Mouse (Mus musculus) c-Kit-positive CD71-positive TER-119-negative erythroid progenitor cells, embryonic 14.5 days (primary cell): Measurements from ENCODE around the gene Arhgef10l.

Source experiments
- DNase-seq: peaks from one replicate; pipeline ENCODE4 v3.0.0-alpha.2; 2013; ENCODE audit warnings: low read depth

The Arhgef10l gene

DNA sequence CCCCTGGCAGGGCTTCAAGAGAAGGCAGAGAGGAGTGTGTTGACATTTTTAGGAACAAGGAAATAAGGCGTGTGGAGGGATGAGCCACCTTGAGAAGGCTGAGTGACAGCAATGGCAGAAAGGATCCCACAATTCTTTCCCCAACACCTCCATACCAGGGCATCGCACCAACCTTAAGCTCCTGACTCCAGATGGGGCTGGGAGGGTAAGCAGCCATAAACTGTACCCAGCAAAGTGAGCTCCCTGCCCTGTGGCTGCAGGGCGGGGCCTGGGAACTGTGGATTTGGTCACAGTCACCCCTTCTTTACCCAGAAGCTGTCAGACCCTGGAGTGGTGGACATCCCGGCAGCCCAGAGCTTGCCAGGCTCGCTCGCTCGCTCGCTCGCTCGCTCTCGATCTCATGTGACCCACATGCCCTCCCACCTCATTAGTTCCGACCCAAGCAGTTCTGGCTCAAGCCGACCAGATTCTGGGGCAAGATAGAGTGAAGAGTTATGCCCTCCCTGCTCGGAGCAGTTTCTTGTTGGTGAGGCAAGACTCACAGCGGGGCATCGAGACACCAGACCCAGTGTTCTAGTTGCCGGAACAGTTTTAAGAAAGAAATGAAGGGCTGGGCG, 4.3 kb downstream of the Arhgef10l start:
- no peak for DNase-seq

DNA sequence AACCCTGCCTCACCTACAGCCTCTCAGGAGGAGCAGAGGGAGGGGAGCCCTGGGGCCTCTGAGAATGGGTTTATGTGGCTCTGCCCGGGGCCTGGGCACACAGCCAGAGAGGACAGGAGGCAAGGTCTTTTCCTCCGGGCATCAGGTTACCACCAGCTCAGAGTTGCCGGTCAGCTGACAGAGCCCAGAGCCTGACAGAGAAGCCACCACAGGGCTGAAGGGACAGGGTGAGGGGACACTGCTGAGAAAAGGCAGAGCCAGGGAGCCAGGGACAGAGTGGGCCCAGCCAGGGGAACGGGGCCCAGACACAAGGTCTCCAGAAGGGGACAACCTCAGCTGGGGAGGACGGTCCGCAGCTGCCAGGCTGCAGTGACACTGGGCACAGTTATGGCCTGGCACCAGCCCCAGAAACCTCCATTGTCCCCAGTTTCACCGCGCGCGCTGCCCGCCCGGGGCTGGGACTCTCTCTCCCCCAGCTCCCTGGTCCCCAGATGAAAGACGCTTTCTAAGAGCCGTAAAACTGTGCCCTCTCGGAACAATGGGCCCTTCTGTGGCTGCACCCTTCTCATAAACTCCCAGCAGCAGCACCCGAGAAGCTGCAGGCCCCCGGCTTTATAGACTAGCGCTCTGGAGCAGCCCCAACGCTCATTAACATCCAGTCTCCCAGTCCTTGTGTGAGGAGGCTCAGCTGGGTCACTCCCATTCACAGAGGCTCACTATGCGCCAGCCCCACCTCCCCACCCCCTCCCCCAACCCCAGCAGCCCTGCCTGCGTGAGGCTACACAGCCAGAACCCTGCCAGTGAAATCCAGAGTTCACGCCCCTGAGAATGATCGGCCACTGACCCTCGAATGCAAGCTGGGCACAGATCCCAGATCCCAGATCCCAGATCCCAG, 7.9 kb downstream of the Arhgef10l start:
- no peak for DNase-seq

DNA sequence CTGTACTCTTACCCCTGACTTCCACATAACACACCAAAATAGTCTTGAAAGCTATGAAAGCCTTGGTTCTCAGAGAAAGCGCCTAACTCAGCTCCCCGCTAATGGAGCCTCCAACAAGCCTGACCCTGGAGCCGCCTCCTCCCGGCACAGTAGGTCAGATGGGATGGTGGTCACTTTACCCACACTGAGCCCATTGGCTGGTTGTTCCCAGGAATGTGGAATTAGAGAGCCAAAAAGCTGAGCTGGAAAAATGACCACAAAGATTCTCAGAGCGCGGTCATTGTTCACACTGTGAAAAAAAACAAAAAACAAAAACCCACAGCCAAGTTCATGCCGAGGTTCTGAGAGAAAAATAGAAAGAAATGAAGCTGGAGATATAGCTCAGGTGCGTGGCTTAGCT, 9.3 kb downstream of the Arhgef10l start:
- no peak for DNase-seq

DNA sequence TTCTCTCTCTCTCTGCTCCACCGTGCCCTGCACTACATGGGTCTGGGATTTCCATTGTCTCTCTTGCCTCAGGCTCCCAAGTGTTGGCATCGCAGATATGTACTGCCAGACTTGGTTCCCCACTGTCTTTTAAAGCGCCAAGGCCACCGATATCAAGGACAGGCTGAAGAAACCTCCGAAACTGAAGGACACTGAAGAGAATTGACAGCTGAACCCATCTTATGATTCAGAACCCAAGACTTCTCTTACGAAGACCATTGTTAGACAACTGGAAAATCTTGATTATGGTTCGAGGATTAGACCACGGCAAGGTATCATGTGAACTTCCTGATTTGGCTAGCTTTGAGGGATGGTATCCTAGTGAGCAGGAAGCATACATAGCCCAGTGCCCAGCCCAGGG, 11.0 kb downstream of the Arhgef10l start:
- DNase-seq: no peak

DNA sequence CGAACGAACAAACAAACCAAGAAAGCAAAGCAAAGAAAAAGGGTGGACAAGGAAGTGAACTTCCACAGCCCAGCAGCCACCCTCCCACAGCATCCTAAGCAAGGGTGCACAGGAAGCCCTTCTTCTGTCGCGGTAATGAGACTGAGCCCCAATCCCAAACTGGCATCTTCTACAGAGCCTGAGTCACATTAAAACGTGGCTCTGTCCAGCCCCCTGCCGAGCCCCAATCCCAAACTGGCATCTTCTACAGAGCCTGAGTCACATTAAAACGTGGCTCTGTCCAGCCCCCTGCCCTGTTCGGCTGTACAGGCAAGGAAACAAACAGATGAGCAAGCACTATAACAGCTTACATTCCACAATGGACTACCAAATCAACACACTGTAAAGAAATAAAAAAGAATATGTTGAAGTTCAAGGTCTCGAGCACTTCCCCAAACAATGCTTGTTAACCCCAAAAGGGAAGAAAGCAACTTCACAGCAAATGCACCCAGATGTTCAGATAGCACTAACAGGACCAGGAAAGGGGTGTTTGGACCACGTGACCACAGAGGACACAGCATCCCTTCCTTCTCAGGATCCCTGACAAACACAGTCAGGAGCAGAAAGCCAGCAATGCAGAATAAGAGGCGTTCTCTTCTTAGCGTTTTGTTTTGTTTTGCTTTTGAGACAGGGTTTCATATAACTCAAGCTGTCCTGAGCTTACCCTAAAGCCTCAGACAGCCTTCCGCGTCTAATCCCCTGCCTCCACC, 11.8 kb downstream of the Arhgef10l start:
- DNase-seq: no peak

DNA sequence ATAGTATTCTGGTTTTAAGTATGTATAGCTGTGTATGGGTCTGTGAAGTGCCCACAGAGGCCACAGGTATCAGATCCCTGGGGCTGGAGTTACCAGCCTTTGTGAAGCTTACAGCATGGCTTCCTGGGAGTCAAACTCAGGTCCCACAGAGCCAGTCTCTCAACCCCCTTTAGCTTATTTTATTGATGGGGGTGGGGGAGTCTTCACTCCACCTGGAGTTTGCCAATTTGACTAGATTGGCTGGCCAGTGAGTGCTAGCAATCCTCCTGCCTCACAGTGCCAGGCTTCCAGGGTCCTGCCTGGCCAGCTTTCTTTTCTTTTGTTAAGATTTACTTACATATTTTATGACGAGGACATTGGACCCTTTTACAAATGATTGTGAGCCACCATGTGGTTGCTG, 16.1 kb downstream of the Arhgef10l start:
- DNase-seq: no peak

DNA sequence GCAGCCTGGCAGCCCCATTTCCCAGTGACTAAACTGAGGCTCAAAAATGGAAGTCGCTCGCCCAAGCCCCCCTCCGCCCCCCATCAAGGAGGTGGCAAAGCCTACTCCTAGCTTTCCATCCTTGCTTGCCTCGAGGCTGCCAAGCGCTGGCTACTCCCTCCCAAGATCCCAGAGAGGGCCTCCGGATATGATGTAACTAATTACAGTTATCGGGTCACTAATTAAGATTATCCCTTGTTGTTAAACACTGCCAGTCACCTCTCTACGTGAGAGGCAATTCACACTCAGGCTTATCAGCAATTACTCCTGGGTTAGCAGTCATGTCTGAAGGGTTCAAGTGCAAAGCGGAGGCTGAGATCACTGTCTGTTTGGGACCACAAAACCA, 16.6 kb downstream of the Arhgef10l start:
- DNase-seq: no peak

DNA sequence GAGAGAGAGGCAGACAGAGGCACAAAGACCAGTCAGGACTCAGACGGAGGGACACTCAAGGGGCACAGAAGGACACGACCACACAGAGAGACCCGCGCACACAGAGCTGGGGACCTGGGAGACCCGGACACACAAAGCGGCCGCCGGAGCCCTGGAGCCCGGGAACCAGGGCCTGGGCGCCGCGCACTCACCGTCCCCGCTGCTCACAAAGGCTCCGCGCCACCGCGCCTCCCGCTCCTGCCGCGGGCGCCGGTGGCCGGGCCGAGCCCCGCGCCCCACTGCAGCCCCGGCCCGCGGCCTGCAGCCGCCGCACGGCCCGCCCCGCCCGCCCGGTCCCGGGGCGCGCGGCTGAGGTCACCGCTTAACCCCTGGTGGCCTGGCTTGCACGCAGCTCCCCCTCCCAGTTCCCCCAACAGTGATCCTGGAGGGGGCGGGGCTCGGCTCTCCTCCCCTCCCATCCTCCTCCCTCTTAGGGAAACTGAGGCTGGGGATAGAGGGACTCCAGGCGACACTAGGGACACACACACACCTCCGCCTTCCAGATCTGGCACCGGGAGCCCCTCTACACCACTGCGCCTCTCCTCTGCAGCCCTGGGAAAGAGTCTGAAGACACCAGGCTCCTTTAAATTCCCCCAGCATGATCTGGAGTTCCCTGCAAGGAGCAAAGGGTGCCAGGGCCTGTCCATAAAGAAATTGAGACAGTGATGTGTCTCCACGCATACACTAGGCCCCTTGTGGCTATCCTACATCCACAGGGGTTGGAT, 17.2 kb downstream of the Arhgef10l start:
- no peak for DNase-seq

DNA sequence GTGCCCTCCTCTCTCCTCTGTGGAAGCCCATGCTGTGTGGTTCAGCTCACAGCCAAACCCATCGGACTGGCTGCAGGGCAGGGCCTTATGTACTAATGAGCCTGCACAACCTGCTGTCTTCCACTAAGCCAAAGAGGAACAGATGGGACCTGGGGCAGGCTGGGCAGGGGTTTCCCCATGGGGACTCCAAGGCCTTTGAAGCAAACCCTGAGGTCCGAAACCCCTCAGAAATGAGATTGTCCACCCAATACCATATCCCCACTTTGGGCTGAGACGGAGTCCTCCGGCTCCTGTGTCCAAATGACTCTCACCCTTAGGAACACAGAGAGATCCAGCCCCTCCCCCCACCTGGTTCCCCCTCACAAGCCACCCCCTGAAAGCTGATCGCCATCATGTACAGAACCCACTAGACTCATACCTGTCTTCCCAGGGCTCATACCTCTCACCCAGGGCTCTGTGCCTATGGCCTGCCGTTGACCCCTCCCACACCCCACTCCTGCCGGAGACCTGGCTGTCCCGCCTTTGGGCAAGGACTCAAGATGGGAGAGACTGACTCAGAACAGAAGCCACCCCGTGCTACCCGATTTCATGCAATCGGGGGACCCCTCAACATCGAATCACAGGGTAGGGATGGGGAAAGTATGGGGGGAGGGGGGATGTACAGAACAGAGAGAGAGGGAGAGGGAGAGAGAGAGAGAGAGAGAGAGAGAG, 17.9 kb downstream of the Arhgef10l start:
- no peak for DNase-seq

DNA sequence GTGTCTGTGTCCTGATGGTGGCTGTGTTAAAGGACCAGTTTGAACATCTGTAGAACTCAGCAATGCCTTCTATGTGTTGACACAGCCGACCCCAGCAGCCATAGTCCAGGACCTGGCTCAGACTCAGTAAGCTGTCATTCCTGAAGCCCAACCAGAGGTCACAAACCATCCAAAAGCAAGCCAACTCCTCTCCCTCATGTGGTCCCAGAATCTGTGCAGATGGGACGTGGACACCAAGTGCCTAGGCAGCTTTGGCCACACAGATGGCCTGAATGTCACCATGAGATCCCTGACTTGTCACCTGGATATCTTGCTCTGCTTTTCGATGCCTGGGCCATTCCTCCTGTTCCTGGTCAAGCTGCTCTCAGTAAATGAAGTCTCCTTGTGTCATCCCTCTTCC, 20.2 kb downstream of the Arhgef10l start:
- no peak for DNase-seq

DNA sequence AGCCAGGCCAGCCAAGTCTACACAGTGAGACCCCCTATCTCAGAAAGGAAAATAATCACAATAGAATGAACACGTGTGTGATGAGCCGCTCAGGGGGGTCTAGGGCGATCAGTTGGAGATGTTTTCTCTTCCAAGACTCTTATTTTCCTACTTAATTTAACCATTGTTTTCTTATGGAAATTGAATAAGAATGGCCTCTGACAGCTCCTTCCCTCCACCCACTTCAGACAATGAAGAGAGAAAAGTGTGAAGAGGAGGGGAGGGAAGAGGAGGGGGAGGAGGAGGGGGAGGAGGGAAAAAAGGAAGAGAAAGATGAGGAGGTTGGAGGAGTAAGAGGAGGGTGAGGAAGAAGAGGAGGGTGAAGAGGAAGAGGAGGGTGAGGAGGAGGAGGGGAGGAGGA, 21.1 kb downstream of the Arhgef10l start:
- DNase-seq: no peak

DNA sequence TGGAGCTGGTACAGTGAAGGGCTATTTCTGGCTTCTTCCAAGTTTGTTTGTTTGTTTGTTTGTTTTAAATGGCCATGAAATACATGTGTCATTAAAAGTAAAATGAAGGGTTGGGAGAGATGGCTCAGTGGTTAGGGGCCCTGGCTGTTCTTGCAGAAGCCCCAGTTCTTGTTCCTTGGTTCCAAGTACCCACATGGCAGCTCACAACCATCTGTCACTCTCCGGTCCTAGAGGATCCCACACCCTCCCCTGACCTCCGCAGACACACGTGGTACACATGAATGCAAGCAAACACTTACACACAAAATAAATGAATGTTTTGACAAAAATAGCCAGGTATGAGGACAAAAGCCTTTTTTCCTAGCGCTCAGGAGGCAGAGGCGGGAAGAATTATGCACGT, 21.5 kb downstream of the Arhgef10l start:
- no peak for DNase-seq

DNA sequence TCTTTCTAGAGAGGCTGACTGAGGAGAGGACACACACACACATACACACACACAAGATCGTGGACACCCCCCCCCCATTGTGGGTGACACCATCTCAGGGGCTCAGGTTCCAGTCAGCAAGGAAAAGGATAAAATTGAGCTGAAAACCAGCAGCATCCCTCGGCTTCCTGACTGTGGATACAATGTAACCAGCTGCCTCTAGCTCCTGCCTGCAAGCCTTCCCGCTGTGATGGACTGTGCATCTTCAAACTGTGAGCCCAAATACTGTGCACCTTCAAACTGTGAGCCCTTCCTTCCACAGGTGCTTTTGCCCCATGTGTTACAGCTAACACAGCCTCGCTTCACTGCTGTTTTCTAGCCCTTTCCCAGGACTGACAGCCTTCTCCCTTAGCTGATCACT, 23.4 kb downstream of the Arhgef10l start:
- DNase-seq: no peak

DNA sequence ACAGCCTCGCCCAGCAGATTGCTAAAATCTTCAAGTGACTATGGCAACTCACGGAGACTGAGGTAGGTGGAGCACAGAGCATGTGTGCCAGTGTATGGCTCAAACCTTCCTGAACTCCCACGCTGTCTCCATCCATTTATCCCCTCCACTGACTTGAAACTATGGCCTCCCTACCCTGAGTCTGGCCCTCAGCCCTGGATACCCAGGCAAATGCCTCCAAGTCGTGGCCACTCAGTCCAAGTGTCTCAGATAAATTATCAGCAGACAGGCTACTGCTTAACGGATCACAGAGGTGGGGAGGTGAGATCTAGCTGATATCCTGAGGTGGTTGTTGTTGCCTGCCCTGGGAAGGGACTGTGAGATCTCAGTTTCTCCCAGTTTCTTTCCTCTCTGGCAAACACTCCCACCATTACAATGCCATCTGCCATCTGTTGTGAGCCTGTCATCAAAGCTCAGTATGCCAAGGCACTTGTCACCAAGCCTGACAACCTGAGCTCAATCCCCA, 24.3 kb downstream of the Arhgef10l start:
- DNase-seq: no peak

DNA sequence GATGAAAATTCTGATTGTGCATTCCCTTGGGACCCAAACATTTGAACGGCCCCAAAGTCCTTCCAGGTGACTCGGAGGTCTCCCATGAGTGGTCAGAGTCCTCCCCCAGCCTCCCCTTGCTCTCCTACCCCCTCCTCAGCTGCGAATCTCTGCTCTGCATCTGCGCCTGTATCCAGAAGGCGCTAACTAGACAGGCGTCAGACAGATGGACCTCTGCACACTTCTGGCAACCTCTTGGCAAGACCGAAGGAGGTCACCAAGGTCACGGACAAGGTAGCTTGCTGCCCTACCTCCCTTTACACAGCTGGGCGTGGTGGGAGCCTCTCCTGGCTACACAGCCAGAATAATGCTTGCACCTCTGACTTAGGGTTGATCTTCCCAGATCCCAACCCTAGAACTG, 25.1 kb downstream of the Arhgef10l start:
- no peak for DNase-seq

DNA sequence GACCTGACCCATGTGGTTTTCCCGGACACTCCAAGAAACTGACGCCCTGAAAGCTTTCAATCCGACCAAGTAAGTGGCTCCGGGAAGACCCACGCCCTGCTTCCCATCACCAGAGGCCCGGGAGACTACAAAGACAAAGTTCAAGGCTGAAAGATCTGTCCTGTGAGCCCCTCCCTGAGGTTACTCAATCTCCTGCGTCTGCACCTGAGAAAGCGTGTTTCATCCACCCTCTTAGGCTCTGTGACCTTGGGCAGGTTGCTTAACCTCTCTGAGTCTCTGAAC, 25.6 kb downstream of the Arhgef10l start:
- DNase-seq: no peak

DNA sequence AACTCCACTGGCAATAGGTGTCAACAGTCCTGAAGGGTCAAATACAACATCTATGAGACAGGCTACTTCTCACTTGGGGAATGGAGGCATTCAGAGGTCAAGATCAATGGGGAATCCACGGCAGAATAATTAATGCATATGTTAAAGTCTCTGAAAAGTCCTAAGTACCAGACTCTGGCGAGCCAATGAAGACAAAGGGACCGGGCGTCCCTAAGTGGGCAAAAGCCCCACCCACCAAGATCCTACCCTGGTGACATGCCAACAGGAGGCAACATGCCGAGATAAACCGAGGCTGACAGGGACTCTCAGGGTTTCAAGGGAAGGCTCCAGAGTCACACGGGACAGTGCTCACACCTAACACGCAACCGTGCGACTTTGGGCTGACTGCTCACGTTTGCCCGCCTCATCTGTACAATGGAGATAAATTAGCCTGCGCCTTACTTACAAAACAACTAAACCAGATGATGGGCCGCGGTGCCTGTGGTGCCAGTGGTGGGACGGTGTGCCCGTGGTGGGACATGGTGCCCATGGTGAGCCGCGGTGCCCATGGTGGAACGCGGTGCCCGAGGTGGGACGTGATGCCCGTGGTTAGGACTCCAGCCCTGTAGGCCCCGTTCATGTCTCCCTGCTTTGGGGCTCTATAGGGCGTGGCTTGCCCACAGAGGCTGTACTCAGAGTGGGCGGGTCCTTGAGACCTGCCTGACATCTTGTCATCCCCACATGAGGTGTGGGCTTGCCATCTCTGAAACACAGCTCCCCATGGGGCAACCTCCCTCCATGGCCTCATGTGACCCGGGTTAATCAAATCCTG, 26.2 kb downstream of the Arhgef10l start:
- no peak for DNase-seq

DNA sequence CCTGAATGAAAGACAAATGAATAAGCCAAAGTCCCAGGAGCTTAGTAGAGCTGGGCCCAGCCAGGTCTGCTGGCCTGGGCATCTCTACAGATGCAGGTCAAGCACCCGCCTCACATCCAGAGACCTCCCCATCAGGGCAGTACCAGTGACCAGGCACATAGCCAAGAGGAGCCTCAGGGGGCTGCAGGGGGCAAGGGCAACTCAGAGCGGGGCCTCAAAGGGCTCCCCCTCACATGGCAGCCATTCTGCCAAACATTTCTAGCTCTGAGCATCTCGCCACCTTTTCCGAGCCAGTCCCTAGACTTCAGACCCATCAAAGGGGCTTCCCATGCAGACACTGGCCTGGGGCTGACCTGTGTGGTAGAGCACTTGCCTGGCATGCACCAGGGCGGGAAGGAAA, 27.2 kb downstream of the Arhgef10l start:
- no peak for DNase-seq

DNA sequence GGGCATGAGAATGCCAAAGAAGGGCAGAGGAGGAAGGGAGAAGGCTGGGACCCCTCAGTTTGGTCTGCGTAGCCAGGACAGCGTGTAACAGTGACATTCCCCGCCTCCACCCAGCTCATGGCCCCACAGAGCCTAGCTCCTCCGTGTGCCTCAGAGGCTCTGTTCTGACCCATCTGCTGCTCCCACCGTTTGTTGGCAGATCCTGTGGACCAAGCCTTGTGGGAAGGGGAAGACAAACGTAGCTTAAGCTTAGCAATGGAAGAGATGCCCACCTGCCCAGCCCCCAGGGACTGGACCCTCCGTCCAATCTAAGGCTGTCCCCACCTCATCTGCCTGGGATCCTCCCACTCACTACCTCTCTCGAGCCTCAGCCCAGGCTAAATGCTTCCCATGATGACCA, 28.5 kb downstream of the Arhgef10l start:
- no peak for DNase-seq

DNA sequence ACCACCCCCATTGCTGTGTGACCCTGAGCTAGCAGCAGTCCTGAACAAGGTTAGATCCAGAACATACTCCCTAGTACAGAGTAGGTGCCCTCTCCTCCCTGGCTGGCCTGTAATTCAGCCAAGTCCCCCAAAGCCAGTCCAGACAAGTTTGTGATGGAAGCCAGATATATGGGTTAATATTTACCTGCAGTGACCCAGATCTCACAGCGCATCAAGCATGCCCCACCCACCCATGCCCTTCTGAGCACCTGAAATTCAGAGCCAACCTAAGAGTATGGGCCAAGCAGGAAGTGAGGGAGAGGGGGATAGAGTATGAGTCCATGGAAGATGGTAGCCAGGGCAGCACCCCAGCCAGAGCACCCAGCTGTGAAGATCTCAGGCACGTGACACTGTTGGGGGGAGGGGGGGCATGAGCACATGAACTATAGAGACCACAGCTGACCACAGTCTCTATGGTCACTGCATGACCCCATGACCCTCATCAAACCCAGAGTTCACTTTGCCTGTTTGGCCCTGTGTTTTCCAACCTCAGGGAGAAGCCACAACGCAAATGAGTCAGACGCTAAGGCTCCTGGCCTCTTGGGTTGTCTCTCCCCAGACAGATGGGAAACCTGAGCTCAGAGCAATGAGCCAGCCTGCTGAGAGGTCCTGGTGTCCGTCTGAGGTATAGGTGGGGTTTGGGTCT, 29.4 kb downstream of the Arhgef10l start:
- no peak for DNase-seq
